Mouse (Mus musculus): ENCODE data around the gene Vamp1. TPM values are rescaled to one million over a fixed set of nuclear protein-coding genes. Genes with fewer than 3 reads are reported as not detected.
"Not testable (repeated sequence)": the region's sequence is repeated elsewhere in the genome, so short reads cannot be mapped to it uniquely, and the experiment has no call there.

The Vamp1 gene
- total RNA-seq, 2 experiments from 2014 or later, result 16.4 to 32.8 TPM

GRCm38 (mm10) chr6:125252285-125252684 is 36.9 kb downstream of the Vamp1 start:
- DNase-seq, result no peak

- DNase-seq, result no peak
Observed at GRCm38 (mm10) chr6:125252711-125253110, 37.4 kb downstream of the Vamp1 start.

- DNase-seq, result no peak
Observed at GRCm38 (mm10) chr6:125253863-125254715, 38.7 kb downstream of the Vamp1 start.

GRCm38 (mm10) chr6:125255516-125256044 is 40.2 kb downstream of the Vamp1 start:
- no peak for DNase-seq

- DNase-seq, result peak; percentile 67
Observed at GRCm38 (mm10) chr6:125256222-125256966, 41.0 kb downstream of the Vamp1 start.

GRCm38 (mm10) chr6:125260006-125260555 is 44.7 kb downstream of the Vamp1 start:
- DNase-seq, result no peak

GRCm38 (mm10) chr6:125264219-125264618 is 48.9 kb downstream of the Vamp1 start:
- DNase-seq, result no peak

GRCm38 (mm10) chr6:125265239-125265638 is 49.9 kb downstream of the Vamp1 start:
- DNase-seq, result no peak

- no peak for DNase-seq
Observed at GRCm38 (mm10) chr6:125266091-125266490, 50.7 kb downstream of the Vamp1 start.

GRCm38 (mm10) chr6:125266600-125266999 is 51.2 kb downstream of the Vamp1 start:
- not testable (repeated sequence) for DNase-seq

- no peak for DNase-seq
Observed at GRCm38 (mm10) chr6:125267469-125267868, 52.1 kb downstream of the Vamp1 start.

- DNase-seq, result no peak
Observed at GRCm38 (mm10) chr6:125268799-125269198, 53.4 kb downstream of the Vamp1 start.

- DNase-seq, result peak; percentile 94
Observed at GRCm38 (mm10) chr6:125271455-125272227, 56.3 kb downstream of the Vamp1 start.

GRCm38 (mm10) chr6:125272228-125272785 is 57.0 kb downstream of the Vamp1 start:
- DNase-seq, result no peak

GRCm38 (mm10) chr6:125274841-125275563 is 59.7 kb downstream of the Vamp1 start:
- peak; percentile 60 for DNase-seq

GRCm38 (mm10) chr6:125279729-125280128 is 64.4 kb downstream of the Vamp1 start:
- no peak for DNase-seq

GRCm38 (mm10) chr6:125282721-125283120 is 67.4 kb downstream of the Vamp1 start:
- not testable (repeated sequence) for DNase-seq

GRCm38 (mm10) chr6:125284250-125284649 is 68.9 kb downstream of the Vamp1 start:
- DNase-seq, result no peak

- no peak for DNase-seq
Observed at GRCm38 (mm10) chr6:125284751-125285150, 69.4 kb downstream of the Vamp1 start.

GRCm38 (mm10) chr6:125285890-125286289 is 70.5 kb downstream of the Vamp1 start, which contains the start of gene Tuba3a:
Gene Tuba3a, minus strand, starts transcription at chr6:125286042.
- DNase-seq, result no peak

- no peak for DNase-seq
Observed at GRCm38 (mm10) chr6:125286944-125287343, 71.6 kb downstream of the Vamp1 start.
